Mouse (Mus musculus) cortical plate, adult 2 months (tissue): Measurements from ENCODE around the gene Pgd.

Experiments used
- CTCF ChIP-seq: fragments of 200-500 bp; IDR thresholded peaks from 2 replicates; pipeline ENCODE4 v1.5.1; 2011; ENCODE audit warnings: mild to moderate bottlenecking, control low read depth, low read length; ENCODE audit not compliant: insufficient read depth; ENCODE audit errors: extremely low read depth
- POLR2A ChIP-seq: fragments of 200-500 bp; IDR thresholded peaks from 2 replicates; pipeline ENCODE4 v1.6.1; 2011; ENCODE audit warnings: mild to moderate bottlenecking, low read length, control low read depth; ENCODE audit not compliant: insufficient read depth; ENCODE audit errors: extremely low read depth

DNA sequence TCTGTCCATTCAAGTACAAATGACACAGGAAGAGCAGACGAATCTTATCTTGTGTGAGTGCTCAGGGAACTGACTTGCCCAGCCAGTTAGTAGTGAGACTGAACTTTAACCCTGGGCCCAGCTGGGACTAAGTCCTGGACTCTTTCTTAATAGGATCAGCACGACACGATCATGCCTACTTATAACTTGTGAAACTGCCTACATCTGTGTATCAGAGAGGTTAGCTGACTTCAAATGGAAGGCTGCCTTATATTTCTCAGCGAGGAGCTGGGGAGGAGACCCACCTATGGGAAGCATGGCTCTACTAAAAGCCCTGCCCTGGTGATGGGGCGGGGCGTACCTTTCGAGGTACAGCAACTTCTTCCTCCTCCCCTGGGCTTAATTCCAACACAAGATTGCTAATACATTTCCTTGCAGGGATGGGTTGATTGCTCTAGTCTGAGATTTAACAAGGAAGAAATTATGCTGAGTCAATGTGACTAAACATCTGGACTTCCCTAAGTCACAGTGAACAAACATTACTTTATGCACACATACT, 3.9 kb upstream of the Pgd start:
- TF ChIP-seq CTCF (no peak), POLR2A (no peak)
